Mouse (Mus musculus) heart, adult 2 months (tissue): ENCODE data around the gene Fbxo33. TPM values are rescaled to one million over a fixed set of nuclear protein-coding genes. Genes with fewer than 3 reads are reported as not detected.

Experiments
- DNase-seq, 2 experiments: peaks; one replicate each; pipeline ENCODE4 v3.0.0; 2021
- H3K27ac ChIP-seq: fragments of 200-600 bp; 2 replicates; pipeline ENCODE4 v1.8.1; 2022
- H3K27me3 ChIP-seq: fragments of 200-500 bp; 2 replicates; pipeline ENCODE4 v1.6.1; 2012; ENCODE audit warnings: mild to moderate bottlenecking, low read length, inconsistent platforms, mixed read lengths; ENCODE audit not compliant: control insufficient read depth, insufficient read depth
- H3K36me3 ChIP-seq: fragments of 200-500 bp; 2 replicates; pipeline ENCODE4 v1.6.1; 2012; ENCODE audit warnings: low read length, inconsistent platforms; ENCODE audit not compliant: control insufficient read depth, insufficient read depth
- H3K4me1 ChIP-seq: fragments of 200-500 bp; 2 replicates; pipeline ENCODE4 v1.6.1; 2011; ENCODE audit warnings: low read length; ENCODE audit not compliant: control insufficient read depth, insufficient read depth
- H3K4me3 ChIP-seq: fragments of 200-600 bp; 2 replicates; pipeline ENCODE4 v1.8.1; 2022
- H3K79me2 ChIP-seq: fragments of 200-500 bp; replicated peaks from 2 replicates; pipeline ENCODE4 v1.6.1; 2012; ENCODE audit warnings: mild to moderate bottlenecking, inconsistent platforms, low read length, moderate library complexity, mixed read lengths; ENCODE audit not compliant: control insufficient read depth, insufficient read depth
- H3K9ac ChIP-seq: fragments of 200-500 bp; 2 replicates; pipeline ENCODE4 v1.6.1; 2012; ENCODE audit warnings: low read depth, mild to moderate bottlenecking, control low read depth, inconsistent platforms, low read length, mixed read lengths
- CTCF ChIP-seq: fragments of 200-600 bp; IDR thresholded peaks from 2 replicates; pipeline ENCODE4 v1.8.1; 2022; ENCODE audit warnings: antibody characterized with exemption, mild to moderate bottlenecking, moderate library complexity
- EP300 ChIP-seq: fragments of 200-500 bp; IDR thresholded peaks from 2 replicates; pipeline ENCODE4 v1.6.1; 2011; ENCODE audit warnings: low read depth, low read length, control low read depth; ENCODE audit not compliant: insufficient read depth
- POLR2A ChIP-seq: fragments of 200-500 bp; IDR thresholded peaks from 2 replicates; pipeline ENCODE4 v1.6.1; 2011; ENCODE audit warnings: mild to moderate bottlenecking, low read depth, low read length, control low read depth; ENCODE audit not compliant: insufficient read depth
- WGBS: fragments of 180-500 bp; shearing (Covaris S2); methylation state at CpG from one replicate; pipeline ENCODE4 v1.1.7; 2018; 5-methylcytosine and 5-hydroxymethylcytosine counted together
- intact Hi-C: fragments of 180-260 bp; cut with DNase I; formaldehyde crosslinking; loops from one replicate; pipeline ENCODE4 v1.15.1; 2025
- polyA plus RNA-seq: library from polyadenylated mRNA; depleted of rRNA; stranded (reverse); fragments of >200 nt; gene quantifications from 2 replicates; pipeline ENCODE4 v1.2.3, GENCODE M21; 2012
- total RNA-seq, 2 experiments: library from RNA; stranded (reverse); gene quantifications; 2 replicates each; pipeline ENCODE4 v1.2.3; 2021

The Fbxo33 gene
- total and polyA plus RNA-seq, 3 experiments = 3.3 to 10.2 (median 6.4) TPM

DNA sequence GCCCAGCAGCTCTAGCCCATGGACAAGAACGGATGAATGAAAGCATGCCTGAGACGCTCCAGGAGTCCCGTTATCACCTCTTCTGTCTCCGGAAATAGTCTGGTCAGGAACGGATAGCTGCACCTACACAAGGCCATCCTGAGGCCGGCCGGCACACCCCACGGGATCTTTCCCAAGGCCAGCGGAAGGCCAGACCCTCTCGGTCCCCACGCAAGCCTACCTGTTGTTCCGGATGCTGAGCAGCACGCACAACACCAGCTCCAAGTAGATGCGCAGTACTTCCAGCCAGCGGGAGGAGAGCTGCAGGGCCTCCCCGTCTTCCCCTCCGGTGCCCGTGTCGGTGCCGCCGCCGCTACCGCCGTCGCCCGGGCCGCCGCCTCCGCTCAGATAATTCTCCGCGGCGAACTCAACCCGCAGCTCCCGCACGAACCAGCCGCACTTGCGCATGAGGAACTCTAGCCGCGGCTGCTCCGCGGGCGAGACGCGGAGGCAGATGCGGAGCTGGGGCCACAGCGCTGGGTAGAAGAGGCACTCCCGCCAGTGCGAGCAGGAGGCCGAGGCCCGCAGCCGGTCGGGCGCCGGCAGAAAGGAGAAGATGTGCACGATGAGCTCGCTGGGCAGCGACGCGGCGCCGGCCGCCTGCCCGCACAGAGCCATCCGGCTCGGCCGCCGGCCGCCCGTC is 744 bp downstream of the Fbxo33 start:
- Histone ChIP-seq H3K9ac (peak overlapping the region; percentile 97), H3K4me1 (peaks cover 6% of the 10 kb centered on the region), H3K4me3 (peak overlapping the region; percentile 94), H3K27me3 (no peaks in the 10 kb centered on the region), H3K79me2 (no peaks in the 10 kb centered on the region; the same call in 1 of the 2 replicates), H3K27ac (peak overlapping the region; percentile 97), H3K36me3 (peaks cover 6% of the 10 kb centered on the region)
- intact Hi-C loops = loop anchor here (1.0 to 5.0 kb wide), 3 partner anchors 87 to 206 kb away; partner anchors contain the start of genes Gemin2 and Sec23a
- peak in 1 of 2 experiments; percentile 63 for DNase-seq
- 3% methylated on average over 69 of the region's 69 CpGs for WGBS
- TF ChIP-seq EP300 = no peak
- no peak for TF ChIP-seq CTCF
- no peak for TF ChIP-seq POLR2A

- intact Hi-C loops = loop anchor here (5.0 kb wide), 1 partner anchor 160 kb away; no protein-coding TSS in a partner anchor
- 69% methylated on average over 3 of the region's 3 CpGs for WGBS
Observed at GRCm38 (mm10) chr12:59217331-59217730, 2.2 kb downstream of the Fbxo33 start.

GRCm38 (mm10) chr12:59216676-59217266 is 2.8 kb downstream of the Fbxo33 start:
- Histone ChIP-seq H3K27ac (no peak overlapping the region), H3K36me3 (peaks cover 6% of the 10 kb centered on the region), H3K4me1 (peaks cover 6% of the 10 kb centered on the region), H3K79me2 (no peaks in the 10 kb centered on the region; the same call in 1 of the 2 replicates), H3K27me3 (no peaks in the 10 kb centered on the region), H3K4me3 (no peak overlapping the region), H3K9ac (no peak overlapping the region)
- WGBS = 51% methylated on average over 6 of the region's 6 CpGs
- no peak for DNase-seq
- TF ChIP-seq CTCF (no peak), POLR2A (no peak), EP300 (no peak)
- intact Hi-C loops = loop anchor here (5.0 kb wide), 1 partner anchor 159 kb away; no protein-coding TSS in a partner anchor

More at GRCm38 (mm10) chr12:59217331-59217730, 2.2 kb downstream of the Fbxo33 start:
- H3K79me2 ChIP-seq = no peaks in the 10 kb centered on the region; the same call in 1 of the 2 replicates
- no peak overlapping the region for H3K27ac ChIP-seq
- DNase-seq = no peak
- no peak overlapping the region for H3K4me3 ChIP-seq
- no peak overlapping the region for H3K9ac ChIP-seq
- H3K27me3 ChIP-seq = no peaks in the 10 kb centered on the region
- H3K36me3 ChIP-seq = peaks cover 6% of the 10 kb centered on the region
- TF ChIP-seq EP300 (no peak), POLR2A (no peak), CTCF (no peak)
- H3K4me1 ChIP-seq = peaks cover 6% of the 10 kb centered on the region

- H3K36me3 ChIP-seq = peaks cover 6% of the 10 kb centered on the region
- no peak overlapping the region for H3K4me3 ChIP-seq
- intact Hi-C loops = loop anchor here (5.0 kb wide), 1 partner anchor 159 kb away; no protein-coding TSS in a partner anchor
- no peak overlapping the region for H3K27ac ChIP-seq
- no peak for DNase-seq
- WGBS = 87% methylated on average over 4 of the region's 4 CpGs
- TF ChIP-seq CTCF (no peak), EP300 (no peak)
- no peak overlapping the region for H3K9ac ChIP-seq
- no peaks in the 10 kb centered on the region for H3K27me3 ChIP-seq
- H3K4me1 ChIP-seq = peaks cover 6% of the 10 kb centered on the region
- no peaks in the 10 kb centered on the region; the same call in 1 of the 2 replicates for H3K79me2 ChIP-seq
Observed at GRCm38 (mm10) chr12:59216176-59216575, 3.3 kb downstream of the Fbxo33 start.

DNA sequence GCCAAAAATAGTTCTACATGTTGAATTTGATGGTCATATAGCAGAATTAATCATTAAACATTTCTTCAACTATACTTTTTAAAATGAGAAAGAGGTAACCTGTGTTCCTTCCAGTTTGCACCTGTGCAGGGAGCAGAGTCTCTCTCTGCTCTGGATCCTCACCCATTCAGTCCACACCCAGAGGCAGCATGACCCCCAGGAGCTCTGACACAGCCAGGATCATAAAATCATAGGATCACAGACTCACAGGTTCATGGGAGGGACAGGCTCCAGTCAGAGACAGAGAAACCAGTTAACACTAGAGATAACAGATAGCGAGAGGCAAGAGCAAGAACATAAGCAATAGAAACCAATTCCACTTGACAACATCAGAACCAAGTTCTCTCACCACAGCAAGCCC is 11.7 kb downstream of the Fbxo33 start:
- intact Hi-C loops = no loop called here
- DNase-seq = no peak
- 77% methylated on average over 1 of the region's 1 CpGs for WGBS
- Histone ChIP-seq H3K9ac (no peak overlapping the region), H3K79me2 (no peaks in the 10 kb centered on the region), H3K27ac (no peak overlapping the region), H3K4me3 (no peak overlapping the region), H3K4me1 (peaks cover 5% of the 10 kb centered on the region; the same call in 1 of the 2 replicates), H3K27me3 (no peaks in the 10 kb centered on the region), H3K36me3 (peaks cover 11% of the 10 kb centered on the region)
- TF ChIP-seq CTCF (no peak), POLR2A (no peak), EP300 (no peak)

- WGBS = 51% methylated on average over 3 of the region's 3 CpGs
- peaks cover 5% of the 10 kb centered on the region; the same call in 1 of the 2 replicates for H3K4me1 ChIP-seq
- H3K9ac ChIP-seq = no peak overlapping the region
- intact Hi-C loops = no loop called here
- H3K36me3 ChIP-seq = peaks cover 11% of the 10 kb centered on the region
- no peak overlapping the region for H3K27ac ChIP-seq
- DNase-seq = no peak
- TF ChIP-seq EP300 (no peak), POLR2A (no peak), CTCF (no peak)
- H3K4me3 ChIP-seq = no peak overlapping the region
- no peaks in the 10 kb centered on the region for H3K27me3 ChIP-seq
- H3K79me2 ChIP-seq = no peaks in the 10 kb centered on the region
Observed at GRCm38 (mm10) chr12:59207000-59207390, 12.5 kb downstream of the Fbxo33 start.
